Mouse (Mus musculus): Measurements from ENCODE around the gene Nprl3.
A peak's percentile ranks its signal among the peaks of the same experiment; 100 is the strongest.

DNA sequence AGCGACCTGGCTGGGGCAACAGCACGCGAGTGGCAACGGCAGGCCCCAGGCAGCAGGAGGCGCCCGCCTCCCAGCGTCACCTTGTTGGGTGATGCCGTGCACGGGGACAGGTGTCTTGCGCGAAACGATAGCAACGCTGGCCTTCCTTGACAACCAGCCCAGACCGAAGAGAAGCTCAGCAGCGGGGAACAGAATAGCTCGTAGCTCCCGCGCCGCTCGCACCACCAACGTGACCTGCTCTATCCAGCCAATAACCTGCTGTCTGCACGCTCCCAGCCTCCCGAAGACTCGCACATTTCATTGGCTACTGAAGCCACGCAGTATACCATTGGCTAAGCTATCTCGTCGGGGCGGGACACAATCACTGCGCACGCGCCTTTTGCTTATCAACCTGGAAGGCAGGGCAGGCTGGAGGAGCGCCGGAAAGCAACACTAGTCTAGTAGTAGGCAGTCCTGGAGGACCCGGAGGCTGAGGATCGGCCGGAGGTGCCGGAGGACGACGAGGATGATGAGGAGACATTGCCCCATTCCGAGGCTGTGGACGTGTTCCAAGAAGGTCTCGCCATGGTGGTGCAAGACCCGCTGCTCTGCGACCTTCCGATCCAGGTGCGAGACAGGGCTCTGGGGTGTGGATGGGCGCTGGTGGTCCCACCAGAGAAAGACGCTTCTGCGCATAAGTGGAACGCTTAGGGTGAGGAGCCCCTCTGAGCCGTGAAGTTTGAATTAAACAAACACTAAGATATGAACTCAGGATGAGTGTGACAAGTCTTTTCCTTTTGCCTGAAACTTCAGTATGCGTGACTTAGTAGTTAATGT is 62.2 kb downstream of the Nprl3 start, which contains the start of gene Snrnp25:
- no peak for TF ChIP-seq POLR2A (IDR thresholded peaks at IDR 0.05; ENCODE audit: extremely low read depth, insufficient read depth, low read length)
- peak; percentile 51 for TF ChIP-seq CTCF (IDR thresholded peaks at IDR 0.05; ENCODE audit: low read depth, low read length)

All from liver, adult 2 months (tissue).